Comparison of ENCODE assay signal across 18 mouse cellular contexts in the genomic region with DNA sequence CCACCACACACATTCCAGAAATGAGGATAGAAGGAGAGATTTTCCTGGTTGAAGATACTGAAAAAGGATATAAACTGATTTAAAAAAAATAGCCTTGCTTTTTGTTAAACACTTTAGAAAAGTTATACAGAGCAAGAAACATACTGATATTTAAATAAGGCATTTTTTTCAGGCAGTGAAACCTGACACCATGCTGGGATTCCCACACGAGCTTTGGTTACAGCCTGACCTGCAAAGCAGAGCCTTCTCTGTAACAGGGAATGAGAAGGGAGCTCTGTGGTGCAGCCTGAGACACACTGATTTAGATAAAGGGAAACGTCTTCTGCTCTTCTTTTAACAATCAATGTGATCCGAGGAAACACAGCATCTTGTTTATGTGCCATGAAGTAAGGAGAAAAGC. TPM values are rescaled to one million over a fixed set of nuclear protein-coding genes. Genes with fewer than 3 reads are reported as not detected.
A peak's percentile ranks its signal among the peaks of the same experiment; 100 is the strongest.
DNase-seq lines count a peak whose midpoint lies in the region; ATAC-seq and TF ChIP-seq lines count a peak whose summit lies in the region.
"Had no signal": no experiment of that assay in that cellular context is flagged by ENCODE, and none has a peak within 500 bp of the region (broad histone marks: within the 10 kb centered on the region; RNA-seq: fewer than 3 reads in every experiment).

No protein-coding gene starts in this region.

- intact Hi-C loops in heart, postnatal 14 days (cut with DNase I) = no loop called here

- H3K4me2 ChIP-seq in heart, embryonic 11.5 days = no peak overlapping the region
- no peak overlapping the region for H3K4me2 ChIP-seq in limb, embryonic 11.5 days (ENCODE audit: low read depth, severe bottlenecking)
- no peak overlapping the region for H3K4me2 ChIP-seq in embryonic facial prominence, embryonic 11.5 days (ENCODE audit: low read depth, low read length)
- peak overlapping the region; percentile 19 for H3K4me2 ChIP-seq in myocyte (ENCODE audit: low read depth)

- ATAC-seq in heart, embryonic 11.5 days (replicated peaks; ENCODE audit: insufficient number of reproducible peaks, low FRiP score, low TSS enrichment) = no peak
- no peak for ATAC-seq in limb, embryonic 11.5 days (ENCODE audit: insufficient number of reproducible peaks, low FRiP score, low TSS enrichment, low read depth)
- ATAC-seq in embryonic facial prominence, embryonic 11.5 days (replicated peaks; ENCODE audit: insufficient number of reproducible peaks, low FRiP score, low TSS enrichment, low read depth) = no peak

- H3K4me1 ChIP-seq in heart, embryonic 11.5 days (ENCODE audit: control insufficient read depth, insufficient read depth, low read length) = peaks cover 10% of the 10 kb centered on the region; the same call in 1 of the 2 replicates
- 0 out of 2 replicates have a peak, but pooled peaks cover 3% of the 10 kb centered on the region for H3K4me1 ChIP-seq in limb, embryonic 11.5 days (ENCODE audit: control insufficient read depth, insufficient read depth, low read length)
- peaks cover 18% of the 10 kb centered on the region for H3K4me1 ChIP-seq in limb, embryonic 10.5 days
- H3K4me1 ChIP-seq in embryonic facial prominence, embryonic 11.5 days (ENCODE audit: control insufficient read depth, insufficient read depth, low read length) = no peaks in the 10 kb centered on the region

- H3K9me3 ChIP-seq in heart, embryonic 11.5 days (replicated peaks; ENCODE audit: control insufficient read depth, low read length) = no peaks in the 10 kb centered on the region
- H3K9me3 ChIP-seq in limb, embryonic 11.5 days (ENCODE audit: control insufficient read depth, low read length) = no peaks in the 10 kb centered on the region
- H3K9me3 ChIP-seq in limb, embryonic 10.5 days (replicated peaks) = no peaks in the 10 kb centered on the region
- H3K9me3 ChIP-seq in embryonic facial prominence, embryonic 11.5 days (replicated peaks; ENCODE audit: control insufficient read depth, low read length) = no peaks in the 10 kb centered on the region

- H3K27ac ChIP-seq in heart, embryonic 11.5 days (ENCODE audit: low read depth, low read length) = peak overlapping the region; percentile 3
- H3K27ac ChIP-seq in limb, embryonic 11.5 days (replicated peaks; ENCODE audit: low read depth, low read length) = no peak overlapping the region
- H3K27ac ChIP-seq in limb, embryonic 10.5 days = no peak overlapping the region
- H3K27ac ChIP-seq in embryonic facial prominence, embryonic 11.5 days (replicated peaks; ENCODE audit: low read depth, low read length) = no peak overlapping the region
- H3K27ac ChIP-seq: macrophage had no signal

- TF ChIP-seq POLR2A in myocyte (IDR thresholded peaks at IDR 0.05; ENCODE audit: insufficient read length, low read depth) = no peak

- no peaks in the 10 kb centered on the region for H3K27me3 ChIP-seq in heart, embryonic 11.5 days (ENCODE audit: control insufficient read depth, insufficient read depth, low read length)
- no peaks in the 10 kb centered on the region for H3K27me3 ChIP-seq in limb, embryonic 11.5 days (ENCODE audit: control insufficient read depth, insufficient read depth, low read length)
- H3K27me3 ChIP-seq in limb, embryonic 10.5 days (ENCODE audit: low read depth, poor library complexity, severe bottlenecking) = no peaks in the 10 kb centered on the region
- no peaks in the 10 kb centered on the region for H3K27me3 ChIP-seq in embryonic facial prominence, embryonic 11.5 days (ENCODE audit: control insufficient read depth, insufficient read depth, low read length)
- H3K27me3 ChIP-seq in myocyte (ENCODE audit: control insufficient read depth, insufficient read depth, insufficient read length) = no peaks in the 10 kb centered on the region

- H3ac ChIP-seq in myocyte (ENCODE audit: control insufficient read depth, insufficient read length) = no peak overlapping the region

- no peak overlapping the region for H3K4me3 ChIP-seq in heart, embryonic 11.5 days (ENCODE audit: low read depth, low read length)
- H3K4me3 ChIP-seq in limb, embryonic 11.5 days (ENCODE audit: low read depth, low read length) = no peak overlapping the region
- H3K4me3 ChIP-seq in limb, embryonic 10.5 days = no peak overlapping the region
- H3K4me3 ChIP-seq in embryonic facial prominence, embryonic 11.5 days (ENCODE audit: low read depth, low read length) = no peak overlapping the region
- H3K4me3 ChIP-seq in myocyte = no peak overlapping the region

- 6% methylated on average over 3 of the region's 3 CpGs for WGBS in heart, embryonic 11.5 days (ENCODE audit: insufficient replicate concordance)
- WGBS in limb, embryonic 11.5 days = 4% methylated on average over 3 of the region's 3 CpGs
- 8% methylated on average over 3 of the region's 3 CpGs for WGBS in limb, embryonic 10.5 days
- 3% methylated on average over 3 of the region's 3 CpGs for WGBS in embryonic facial prominence, embryonic 11.5 days

- no peaks in the 10 kb centered on the region for H3K79me2 ChIP-seq in myocyte (ENCODE audit: control insufficient read depth, insufficient read depth)

- H3K9ac ChIP-seq in heart, embryonic 11.5 days (ENCODE audit: low read depth, low read length) = no peak overlapping the region
- no peak overlapping the region for H3K9ac ChIP-seq in limb, embryonic 11.5 days (ENCODE audit: low read length)
- no peak overlapping the region for H3K9ac ChIP-seq in embryonic facial prominence, embryonic 11.5 days (replicated peaks; ENCODE audit: low read length)

- no peak for DNase-seq in heart, postnatal 14 days
- DNase-seq in limb, embryonic 11.5 days (ENCODE audit: low spot score) = peak; percentile 36
- DNase-seq in limb, embryonic 10.5 days (ENCODE audit: low spot score) = no peak
- DNase-seq in embryonic facial prominence, embryonic 11.5 days (ENCODE audit: low spot score) = peak; percentile 53
- no peak for DNase-seq in kidney, adult 18-20 months
- no peak for DNase-seq in spleen, postnatal 36 days (ENCODE audit: low spot score in 2 of 2)
- DNase-seq: adrenal gland, postnatal 14 days; cerebellum, adult 8-10 months; heart, postnatal 36 days; kidney, postnatal 25 days; left cerebral cortex, postnatal 4 days; lung, adult 18-20 months; midbrain, embryonic 14.5 days; right cerebral cortex, postnatal 14 days had no signal

- H3K36me3 ChIP-seq in heart, embryonic 11.5 days (ENCODE audit: control insufficient read depth, insufficient read depth, low read length) = peaks cover 9% of the 10 kb centered on the region; the same call in 1 of the 2 replicates
- H3K36me3 ChIP-seq in limb, embryonic 11.5 days (ENCODE audit: control insufficient read depth, insufficient read depth, low read length) = peaks cover 4% of the 10 kb centered on the region; the same call in 1 of the 2 replicates
- peaks cover 43% of the 10 kb centered on the region for H3K36me3 ChIP-seq in limb, embryonic 10.5 days
- peaks cover 3% of the 10 kb centered on the region for H3K36me3 ChIP-seq in embryonic facial prominence, embryonic 11.5 days (replicated peaks; ENCODE audit: control insufficient read depth, insufficient read depth, low read depth, low read length)
- peaks cover 14% of the 10 kb centered on the region for H3K36me3 ChIP-seq in myocyte (ENCODE audit: control insufficient read depth, insufficient read depth)

TF ChIP-seq in myocyte, 11 proteins besides CTCF, POLR2A, EP300 and RAD21 (continues in another document):
- no peak for TF ChIP-seq MYOG (IDR thresholded peaks at IDR 0.05; ENCODE audit: control insufficient read depth in 1 of 3, insufficient read depth in 1 of 3, insufficient read length in 2 of 3, low read depth in 2 of 3)
- no peak for TF ChIP-seq USF1 (IDR thresholded peaks at IDR 0.05; ENCODE audit: low read depth)

RNA-seq across cellular contexts. Expression of a gene that starts 2.4 kb away (rescaled TPM):
- polyA plus RNA-seq in heart, embryonic 11.5 days (2014; fragmentation: Nextera tagmentation; extraction: Ambion mirVana) = 3.1 and 3.8 TPM in 2 replicates
- 1 to 10 TPM; 2.2 to 3.3 TPM for total RNA-seq in heart, postnatal 14 days (2021)
- 3.8 and 4.0 TPM in 2 replicates for polyA plus RNA-seq in limb, embryonic 11.5 days (2014; fragmentation: Nextera tagmentation; extraction: Ambion mirVana)
- 2.5 and 3.6 TPM in 2 replicates for polyA plus RNA-seq in limb, embryonic 10.5 days (2016; fragmentation: Nextera tagmentation; extraction: Ambion mirVana)
- 4.6 and 5.8 TPM in 2 replicates for polyA plus RNA-seq in embryonic facial prominence, embryonic 11.5 days (2014; fragmentation: Nextera tagmentation; extraction: Ambion mirVana)
- polyA plus RNA-seq in myocyte (2012; fragmentation: generic; extraction: Trizol) = 0.97 TPM
- polyA plus RNA-seq: G1E had no signal

RNA-seq across cellular contexts. Expression of a gene that starts 19.1 kb away (rescaled TPM):
- polyA plus RNA-seq in heart, embryonic 11.5 days (2014; fragmentation: Nextera tagmentation; extraction: Ambion mirVana) = 4.1 TPM in 2 replicates
- total RNA-seq in heart, postnatal 14 days (2021) = 1 to 10 TPM; 2.0 to 2.1 TPM
- 4.3 and 4.7 TPM in 2 replicates for polyA plus RNA-seq in limb, embryonic 11.5 days (2014; fragmentation: Nextera tagmentation; extraction: Ambion mirVana)
- 4.4 and 5.3 TPM in 2 replicates for polyA plus RNA-seq in limb, embryonic 10.5 days (2016; fragmentation: Nextera tagmentation; extraction: Ambion mirVana)
- polyA plus RNA-seq in embryonic facial prominence, embryonic 11.5 days (2014; fragmentation: Nextera tagmentation; extraction: Ambion mirVana) = 3.4 and 4.2 TPM in 2 replicates
- polyA plus RNA-seq in myocyte (2012; fragmentation: generic; extraction: Trizol) = 2.8 TPM
- total RNA-seq: adrenal gland, postnatal 14 days had no signal

RNA-seq across cellular contexts. Expression of a gene that starts 36.6 kb away (rescaled TPM):
- 0.26 and 0.96 TPM in 2 replicates for polyA plus RNA-seq in heart, embryonic 11.5 days (2014; fragmentation: Nextera tagmentation; extraction: Ambion mirVana)
- total RNA-seq in heart, postnatal 14 days (2021) = not detected
- 3.2 and 4.6 TPM in 2 replicates for polyA plus RNA-seq in limb, embryonic 11.5 days (2014; fragmentation: Nextera tagmentation; extraction: Ambion mirVana)
- polyA plus RNA-seq in limb, embryonic 10.5 days (2016; fragmentation: Nextera tagmentation; extraction: Ambion mirVana) = 2.4 and 3.3 TPM in 2 replicates
- polyA plus RNA-seq in embryonic facial prominence, embryonic 11.5 days (2014; fragmentation: Nextera tagmentation; extraction: Ambion mirVana) = 3.6 and 4.8 TPM in 2 replicates
- 0.32 TPM for polyA plus RNA-seq in myocyte (2012; fragmentation: generic; extraction: Trizol)
- total RNA-seq: heart, postnatal 36 days had no signal
- polyA plus RNA-seq: G1E, macrophage had no signal

RNA-seq across cellular contexts. Expression of a gene that starts 36.7 kb away (rescaled TPM):
- 7.4 and 8.1 TPM in 2 replicates for polyA plus RNA-seq in heart, embryonic 11.5 days (2014; fragmentation: Nextera tagmentation; extraction: Ambion mirVana)
- 1 to 10 TPM; 1.5 to 1.8 TPM for total RNA-seq in heart, postnatal 14 days (2021)
- 17.0 and 19.7 TPM in 2 replicates for polyA plus RNA-seq in limb, embryonic 11.5 days (2014; fragmentation: Nextera tagmentation; extraction: Ambion mirVana)
- 20.5 and 23.6 TPM in 2 replicates for polyA plus RNA-seq in limb, embryonic 10.5 days (2016; fragmentation: Nextera tagmentation; extraction: Ambion mirVana)
- 17.5 and 18.4 TPM in 2 replicates for polyA plus RNA-seq in embryonic facial prominence, embryonic 11.5 days (2014; fragmentation: Nextera tagmentation; extraction: Ambion mirVana)
- polyA plus RNA-seq in myocyte (2012; fragmentation: generic; extraction: Trizol) = 4.3 TPM

RNA-seq across cellular contexts. Expression of a gene that starts 41.0 kb away (rescaled TPM):
- 87.2 and 96.0 TPM in 2 replicates for polyA plus RNA-seq in heart, embryonic 11.5 days (2014; fragmentation: Nextera tagmentation; extraction: Ambion mirVana)
- 10 to 100 TPM; 35.9 to 40.9 TPM for total RNA-seq in heart, postnatal 14 days (2021)
- polyA plus RNA-seq in limb, embryonic 11.5 days (2014; fragmentation: Nextera tagmentation; extraction: Ambion mirVana) = 142 and 150 TPM in 2 replicates
- 107 and 129 TPM in 2 replicates for polyA plus RNA-seq in limb, embryonic 10.5 days (2016; fragmentation: Nextera tagmentation; extraction: Ambion mirVana)
- 152 and 161 TPM in 2 replicates for polyA plus RNA-seq in embryonic facial prominence, embryonic 11.5 days (2014; fragmentation: Nextera tagmentation; extraction: Ambion mirVana)
- polyA plus RNA-seq in myocyte (2012; fragmentation: generic; extraction: Trizol) = 11.3 TPM

Comparison
In these comparisons a context has a peak if more than half of its experiments do, and no peak if none do; other contexts are left out.
1. DNase-seq: peak in limb, embryonic 11.5 days (single experiment) and embryonic facial prominence, embryonic 11.5 days (single experiment); none in heart, postnatal 14 days (0 of 2), limb, embryonic 10.5 days (single experiment), kidney, adult 18-20 months (single experiment) and spleen, postnatal 36 days (0 of 2).